In the genomic region with DNA sequence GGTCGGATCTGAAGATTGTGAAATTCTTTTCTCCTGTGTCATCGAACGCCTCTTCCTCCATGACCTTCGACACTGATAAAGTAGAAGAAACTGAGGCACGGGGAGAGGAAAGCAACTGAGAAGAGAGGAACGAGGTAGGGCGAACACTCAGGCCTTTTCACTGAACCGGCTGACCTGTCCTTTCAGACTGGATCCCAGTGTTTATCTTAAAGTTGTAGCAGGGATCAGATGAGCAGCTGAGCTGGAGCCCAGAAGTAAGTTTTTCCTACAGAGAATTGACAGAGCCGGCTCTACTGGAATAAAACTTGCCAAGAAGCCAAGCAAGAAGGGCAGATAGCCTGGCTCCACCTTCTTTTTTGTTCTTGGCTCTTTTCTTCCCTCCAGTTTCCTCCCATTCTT, we compare ENCODE assay signal across 1 mouse cellular context.
TF ChIP-seq lines count a peak whose summit lies in the region.

No protein-coding gene starts in this region.

TF ChIP-seq in MEL, 35 proteins besides CTCF, POLR2A, EP300 and RAD21:
- TF ChIP-seq GATA1 (IDR thresholded peaks at IDR 0.05; ENCODE audit: low read depth, low read length), result 0 out of 2 replicates have a peak, but pooled peaks have one; percentile 17
- TF ChIP-seq KAT2A (conservative IDR thresholded peaks at IDR 0.05; ENCODE audit: low read depth, low read length), result no peak
